Mouse (Mus musculus) spleen, adult 12 weeks (tissue): ENCODE measurements around the gene Glo1.
A peak's percentile ranks its signal among the peaks of the same experiment; 100 is the strongest.

Experiments
- DNase-seq: peaks from one replicate; pipeline ENCODE4 v3.0.0; 2022; ENCODE audit warnings: low spot score

Gene Glo1

GRCm38 (mm10) chr17:30576946-30577345, 49.7 kb downstream of the Glo1 start:
- DNase-seq, result no peak

GRCm38 (mm10) chr17:30575941-30576773, 50.5 kb downstream of the Glo1 start, which contains the start of gene Btbd9:
Gene Btbd9, minus strand, starts transcription at chr17:30576488.
- DNase-seq, result peak; percentile 89

- DNase-seq, result peak; percentile 14
Measured at GRCm38 (mm10) chr17:30575121-30575904, 51.4 kb downstream of the Glo1 start.

- no peak for DNase-seq
Measured at GRCm38 (mm10) chr17:30574783-30575075, 51.9 kb downstream of the Glo1 start.

- DNase-seq, result no peak
Measured at GRCm38 (mm10) chr17:30573990-30574782, 52.5 kb downstream of the Glo1 start.

GRCm38 (mm10) chr17:30570971-30571370, 55.7 kb downstream of the Glo1 start:
- DNase-seq, result no peak

- no peak for DNase-seq
Measured at GRCm38 (mm10) chr17:30570173-30570572, 56.5 kb downstream of the Glo1 start.

GRCm38 (mm10) chr17:30568473-30568872, 58.2 kb downstream of the Glo1 start:
- no peak for DNase-seq

- DNase-seq, result no peak
Measured at GRCm38 (mm10) chr17:30564971-30565370, 61.7 kb downstream of the Glo1 start.

GRCm38 (mm10) chr17:30564407-30564806, 62.3 kb downstream of the Glo1 start:
- no peak for DNase-seq

- DNase-seq, result no peak
Measured at GRCm38 (mm10) chr17:30563484-30564075, 63.1 kb downstream of the Glo1 start.

GRCm38 (mm10) chr17:30562770-30563169, 63.9 kb downstream of the Glo1 start:
- DNase-seq, result no peak

- peak; percentile 45 for DNase-seq
Measured at GRCm38 (mm10) chr17:30559536-30559935, 67.1 kb downstream of the Glo1 start.

GRCm38 (mm10) chr17:30558623-30559022, 68.0 kb downstream of the Glo1 start:
- DNase-seq, result no peak

- DNase-seq, result no peak
Measured at GRCm38 (mm10) chr17:30556512-30556911, 70.2 kb downstream of the Glo1 start.

- DNase-seq, result no peak
Measured at GRCm38 (mm10) chr17:30553027-30553937, 73.4 kb downstream of the Glo1 start.

GRCm38 (mm10) chr17:30550774-30551107, 75.9 kb downstream of the Glo1 start:
- DNase-seq, result no peak

- DNase-seq, result no peak
Measured at GRCm38 (mm10) chr17:30549899-30550773, 76.5 kb downstream of the Glo1 start.

GRCm38 (mm10) chr17:30539098-30539497, 87.6 kb downstream of the Glo1 start:
- no peak for DNase-seq

GRCm38 (mm10) chr17:30536651-30537050, 90.0 kb downstream of the Glo1 start:
- no peak for DNase-seq
